Mouse (Mus musculus): ENCODE data around the gene Pcnx3.

- no peak for TF ChIP-seq CTCF (IDR thresholded peaks at IDR 0.05; ENCODE audit: low read depth, low read length)
- no peak for TF ChIP-seq POLR2A (IDR thresholded peaks at IDR 0.05; ENCODE audit: borderline replicate concordance, low read depth, low read length)
Measured at GRCm38 (mm10) chr19:5686437-5686836, 2.3 kb downstream of the Pcnx3 start.

Data from bone marrow macrophage, adult 2 months (primary cell).